Mouse (Mus musculus): Measurements from ENCODE around the gene Dyrk4. TPM values are rescaled to one million over a fixed set of nuclear protein-coding genes. Genes with fewer than 3 reads are reported as not detected.

Gene Dyrk4
- total RNA-seq, 2 experiments from 2014 or later = 1.4 TPM; not detected in 1

DNA sequence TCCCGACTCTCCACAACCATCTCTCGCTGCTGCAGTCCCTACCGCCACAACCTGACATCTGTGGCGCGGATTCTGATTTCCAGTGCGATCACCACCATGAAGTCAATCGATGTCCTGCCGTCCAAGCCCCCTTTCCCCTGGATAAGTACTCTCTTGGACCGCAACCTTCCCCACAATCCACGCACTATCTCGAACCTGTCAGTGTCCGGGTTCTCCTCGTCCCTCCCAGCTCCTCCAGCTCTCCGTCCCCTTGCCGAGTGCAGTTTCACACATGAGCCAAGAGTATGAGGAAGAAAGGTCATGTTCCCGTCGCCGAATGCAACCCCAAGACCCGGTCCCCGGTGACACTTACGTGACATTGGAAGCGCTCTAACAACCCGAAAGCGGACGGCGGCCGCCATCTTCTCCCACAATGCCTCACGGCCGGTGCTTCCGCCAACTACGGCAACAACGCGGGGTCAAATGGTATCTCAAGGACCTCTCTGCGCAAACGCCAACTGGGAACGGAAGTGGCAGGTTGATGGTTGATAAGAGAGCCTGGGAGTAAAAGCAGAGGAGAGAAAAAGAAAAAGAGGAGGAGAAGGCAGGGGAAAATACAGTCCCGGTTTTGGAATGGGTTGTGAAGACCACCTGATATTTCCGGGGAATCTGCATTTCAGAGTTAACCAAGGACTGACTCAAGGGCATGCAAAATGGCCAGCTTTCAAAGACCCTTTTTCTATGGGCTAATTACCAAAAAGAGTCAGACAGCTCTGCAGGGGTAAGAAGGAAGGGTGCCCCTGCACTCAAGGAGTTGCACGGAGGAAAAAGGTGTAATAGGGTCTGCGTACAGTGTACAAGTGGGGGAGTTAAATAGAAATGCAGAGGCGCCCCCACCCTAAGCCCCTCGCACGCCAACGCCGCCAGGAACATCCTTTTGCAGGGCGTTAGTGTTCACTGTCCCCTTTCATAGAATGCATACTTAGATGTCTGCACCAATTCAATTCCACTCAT is 72.6 kb downstream of the Dyrk4 start, which contains the start of gene Ndufa9:
Gene Ndufa9 (minus strand): TSS at position 425 of the 993 bp plus-strand sequence.
- peak; percentile 97 for ATAC-seq (replicated peaks; ENCODE audit: low FRiP score, low TSS enrichment, poor library complexity, severe bottlenecking)

DNA sequence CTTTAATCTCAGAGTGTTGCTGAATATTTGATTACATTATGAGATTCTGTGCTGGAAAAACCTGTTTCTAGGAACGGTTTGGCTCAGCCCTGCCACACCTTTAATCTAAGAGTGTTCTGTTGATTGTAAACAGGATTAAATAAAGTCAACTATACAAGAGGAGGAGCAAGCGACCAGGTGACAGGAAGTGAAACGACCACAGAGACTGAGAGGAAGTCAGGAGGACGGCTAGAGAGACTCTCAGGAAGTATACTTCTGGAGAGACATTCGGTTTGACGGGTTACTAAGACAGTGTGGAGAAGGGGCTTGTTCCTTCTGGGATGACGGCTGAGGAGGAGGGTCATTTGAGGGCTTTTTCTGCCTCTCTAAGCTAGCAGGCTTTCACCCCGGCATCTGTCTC is 85.0 kb downstream of the Dyrk4 start:
- no peak for ATAC-seq (replicated peaks; ENCODE audit: low FRiP score, low TSS enrichment, poor library complexity, severe bottlenecking)

Other genes starting within 250 kb of the Dyrk4 start
- not detected in 2 replicates for gene Kcna6, start 181.2 kb downstream of the Dyrk4 start, total RNA-seq (2014; fragmentation: Nextera tagmentation)
- gene Kcna6, start 181.2 kb downstream of the Dyrk4 start, total RNA-seq (2017) = not detected in 2 replicates
- 90.9 and 114 TPM in 2 replicates for gene Ndufa9, start 72.7 kb downstream of the Dyrk4 start, total RNA-seq (2014; fragmentation: Nextera tagmentation)
- 156 and 188 TPM in 2 replicates for gene Ndufa9, start 72.7 kb downstream of the Dyrk4 start, total RNA-seq (2017)
- gene Akap3, start 68.7 kb downstream of the Dyrk4 start, total RNA-seq (2014; fragmentation: Nextera tagmentation) = not detected in 2 replicates
- gene Akap3, start 68.7 kb downstream of the Dyrk4 start, total RNA-seq (2017) = not detected in 2 replicates
- gene Rad51ap1, start 17.7 kb upstream of the Dyrk4 start, total RNA-seq (2014; fragmentation: Nextera tagmentation) = 85.9 and 90.7 TPM in 2 replicates
- 174 and 247 TPM in 2 replicates for gene Rad51ap1, start 17.7 kb upstream of the Dyrk4 start, total RNA-seq (2017)
- gene D6Wsu163e, start 18.1 kb upstream of the Dyrk4 start, total RNA-seq (2014; fragmentation: Nextera tagmentation) = 16.7 and 36.8 TPM in 2 replicates
- gene D6Wsu163e, start 18.1 kb upstream of the Dyrk4 start, total RNA-seq (2017) = 29.3 and 60.9 TPM in 2 replicates
- gene Fgf6, start 93.7 kb upstream of the Dyrk4 start, total RNA-seq (2014; fragmentation: Nextera tagmentation) = not detected in 2 replicates
- not detected in 2 replicates for gene Fgf6, start 93.7 kb upstream of the Dyrk4 start, total RNA-seq (2017)
- not detected in 2 replicates for gene Fgf23, start 151.1 kb upstream of the Dyrk4 start, total RNA-seq (2014; fragmentation: Nextera tagmentation)
- gene Fgf23, start 151.1 kb upstream of the Dyrk4 start, total RNA-seq (2017) = not detected in 2 replicates
- gene Tigar, start 187.7 kb upstream of the Dyrk4 start, total RNA-seq (2014; fragmentation: Nextera tagmentation) = 0.47 TPM in 1 of 2 replicates, not detected in the other
- 0.30 and 3.1 TPM in 2 replicates for gene Tigar, start 187.7 kb upstream of the Dyrk4 start, total RNA-seq (2017)
- gene Ccnd2, start 230.4 kb upstream of the Dyrk4 start, total RNA-seq (2014; fragmentation: Nextera tagmentation) = 73.8 and 98.1 TPM in 2 replicates
- 37.0 and 40.1 TPM in 2 replicates for gene Ccnd2, start 230.4 kb upstream of the Dyrk4 start, total RNA-seq (2017)

Measured in megakaryocyte-erythroid progenitor cell, adult 5-6 weeks (primary cell).